Mouse (Mus musculus): Measurements from ENCODE around the gene Tsg101.

GRCm38 (mm10) chr7:46842278-46842677 lies 77.5 kb downstream of the Tsg101 start:
- TF ChIP-seq CTCF (IDR thresholded peaks at IDR 0.05; ENCODE audit: control insufficient read depth, insufficient read depth, low read length) (no peak), POLR2A (IDR thresholded peaks at IDR 0.05; ENCODE audit: borderline replicate concordance, control insufficient read depth, low read depth, low read length) (no peak)
